Mouse (Mus musculus): ENCODE measurements at regions not wholly inside any gene's neighbourhood (a gene's known extent, or its start where the extent isn't known, plus 50 kb on each side); places are given as distances from the start of the nearest gene placed in this dataset.

DNA sequence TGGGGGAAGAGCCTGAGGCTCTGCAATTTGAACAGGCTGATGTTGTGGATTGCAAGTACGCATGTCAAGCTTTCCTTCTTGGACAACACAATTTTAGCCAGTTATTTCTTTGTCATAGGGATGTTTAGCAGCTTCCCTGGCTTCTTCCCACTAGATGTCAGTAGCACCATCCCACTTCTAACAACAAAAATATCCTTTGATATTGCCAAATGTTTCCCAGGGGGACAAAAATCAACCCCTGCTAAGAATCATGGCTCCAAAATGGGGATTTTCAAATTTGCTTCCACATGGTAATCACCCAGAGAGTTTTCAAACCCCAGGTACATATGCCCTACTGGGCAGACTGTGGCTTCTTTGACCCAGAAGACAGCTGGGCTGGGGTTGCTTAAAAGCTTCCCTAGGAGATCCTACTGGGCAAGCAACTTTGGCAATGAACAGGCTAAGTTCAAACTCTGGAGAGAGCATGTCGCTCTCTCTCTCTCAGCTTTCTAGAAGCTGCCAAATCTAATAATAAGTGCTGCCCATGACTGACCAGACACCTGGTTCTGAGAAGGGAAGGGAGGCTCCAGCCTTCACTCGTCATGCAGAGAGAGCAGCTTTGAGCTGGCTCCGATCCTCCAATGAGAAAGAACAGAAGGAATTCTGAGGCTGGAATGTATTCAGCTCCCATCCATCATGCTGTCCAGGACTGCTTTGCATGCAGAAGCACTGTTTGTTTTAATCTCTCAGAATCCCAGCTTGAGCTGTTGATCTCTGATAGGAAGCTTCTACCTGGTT lies 157.2 kb upstream of the Ghitm start:
- no peak for DNase-seq

DNA sequence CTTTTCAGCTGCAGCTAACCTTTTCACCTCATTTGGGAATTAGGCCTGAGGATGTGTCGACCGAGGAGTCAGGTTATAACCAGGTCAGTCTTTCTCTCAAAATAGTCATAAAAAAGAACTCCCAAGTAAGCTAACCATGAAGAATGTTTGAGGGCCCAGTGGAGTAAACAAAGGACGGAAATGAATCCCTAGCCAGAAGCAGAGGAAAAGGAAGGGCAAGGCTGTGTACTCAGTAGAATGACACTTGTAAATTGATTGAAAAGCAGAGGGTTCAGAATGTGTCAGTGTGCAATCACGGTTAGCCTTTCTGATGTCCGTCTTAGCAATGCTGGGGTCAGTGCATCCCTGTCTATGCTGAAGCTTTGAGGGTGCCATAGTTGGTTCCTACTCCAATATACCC lies 149.3 kb upstream of the Ghitm start:
- DNase-seq: no peak

DNA sequence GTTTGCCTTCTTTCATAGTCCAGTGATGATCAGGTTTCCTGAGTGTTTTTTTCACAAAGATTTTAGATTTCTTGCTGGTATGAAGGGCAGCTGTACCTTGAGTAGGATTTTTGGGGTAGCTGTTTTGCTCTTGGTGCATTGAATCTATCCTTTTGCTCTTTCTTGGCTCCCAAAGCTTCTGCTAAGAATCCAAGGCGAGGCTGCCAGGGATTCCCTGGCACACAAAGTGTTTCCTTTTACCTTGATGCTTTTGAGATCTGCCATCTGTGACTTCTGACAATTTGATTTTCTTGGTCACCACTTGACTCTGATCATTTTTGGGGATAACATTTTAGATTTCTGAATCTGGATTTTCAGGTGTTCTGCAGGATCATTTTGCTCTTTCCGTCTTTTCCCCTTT lies 144.3 kb upstream of the Ghitm start:
- no peak for DNase-seq

DNA sequence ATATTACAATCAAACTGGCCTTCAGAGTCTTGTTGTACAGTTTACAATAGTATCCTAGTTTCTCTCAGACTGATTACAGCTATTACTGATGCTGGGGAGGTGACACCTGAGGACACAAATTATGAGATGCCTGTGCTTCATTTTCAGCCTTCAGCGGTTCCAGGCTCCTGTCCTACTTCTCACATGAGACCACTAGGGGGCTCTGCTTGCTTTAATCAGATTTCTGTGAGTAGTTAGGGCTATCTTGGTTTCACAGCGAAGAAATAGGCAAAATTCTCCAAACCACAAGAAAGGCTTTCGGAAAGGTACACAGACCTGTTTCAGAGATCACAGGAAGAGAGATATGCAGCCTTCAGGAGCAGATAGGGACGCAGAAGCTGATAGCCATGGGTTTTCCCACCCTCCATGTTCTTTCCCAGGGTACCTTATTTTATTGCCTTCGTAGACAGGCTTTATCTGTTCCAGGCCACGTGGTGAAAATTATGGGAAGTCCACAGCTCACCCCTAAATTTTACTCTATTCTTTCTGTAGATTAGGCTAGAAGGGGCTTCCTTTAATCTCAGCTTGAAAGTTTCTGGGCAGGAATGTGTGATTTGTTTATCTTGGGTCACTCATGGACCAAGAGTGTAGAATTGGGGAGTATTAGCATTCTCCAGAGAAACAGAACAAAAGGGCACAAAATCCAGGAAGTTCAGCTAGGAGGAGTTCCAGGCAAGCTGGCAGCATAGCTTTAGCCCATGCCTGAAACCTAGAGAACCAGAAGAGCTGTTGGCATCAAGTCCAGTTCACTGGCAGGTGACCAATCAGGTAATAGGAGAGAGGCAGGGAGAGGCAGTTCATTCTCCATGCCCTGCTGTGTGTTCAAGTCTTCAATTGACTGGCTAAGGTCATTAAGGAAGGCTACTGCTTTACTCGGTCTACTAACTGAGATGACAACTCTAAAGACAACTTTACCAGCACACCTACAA lies 141.9 kb upstream of the Ghitm start:
- peak; percentile 17 for DNase-seq

DNA sequence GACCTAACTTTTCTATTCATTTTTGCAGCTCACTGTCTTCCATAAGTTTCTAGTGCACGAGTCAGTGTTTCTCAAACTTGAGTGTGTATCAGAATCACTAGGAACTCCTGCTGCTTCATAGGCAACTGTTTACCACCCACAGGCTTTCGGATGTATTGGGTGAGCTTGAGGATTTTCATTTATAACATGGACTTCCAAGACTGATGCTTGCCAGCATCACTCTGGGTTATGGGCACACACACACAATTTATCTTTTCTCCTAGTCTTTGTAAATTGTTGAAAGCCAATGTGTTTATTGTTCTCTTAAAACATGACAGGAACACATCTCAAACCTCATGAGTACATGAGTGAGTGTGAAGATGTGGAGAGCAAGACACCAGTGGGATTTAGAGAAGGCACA lies 137.0 kb upstream of the Ghitm start:
- no peak for DNase-seq

GRCm38 (mm10) chr14:37271015-37271933 lies 136.2 kb upstream of the Ghitm start:
- DNase-seq: no peak

- no peak for DNase-seq
Measured at GRCm38 (mm10) chr14:37269920-37270319, 134.8 kb upstream of the Ghitm start.

GRCm38 (mm10) chr14:37238632-37239032 lies 103.6 kb upstream of the Ghitm start:
- peak; percentile 89 for DNase-seq

GRCm38 (mm10) chr14:37237191-37237590 lies 102.1 kb upstream of the Ghitm start:
- no peak for DNase-seq

DNA sequence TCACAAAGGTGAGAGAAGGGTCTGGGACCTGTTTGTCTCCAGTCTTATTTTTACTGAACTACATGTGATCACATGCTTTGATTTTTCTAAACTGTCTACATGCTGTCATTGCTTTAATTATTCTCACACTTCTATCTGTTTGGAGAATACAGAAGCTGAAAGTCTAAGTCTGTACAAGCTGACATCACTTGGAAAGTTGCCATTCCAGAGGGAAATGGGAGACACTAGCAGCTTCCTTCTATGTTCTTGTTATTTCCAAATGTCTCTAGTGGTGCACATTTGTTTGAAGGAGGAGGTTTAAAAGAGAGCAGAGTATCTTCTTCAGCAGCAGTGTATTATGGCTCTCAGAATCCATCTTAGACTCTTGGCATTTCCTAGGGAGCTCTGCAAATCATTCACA lies 73.2 kb upstream of the Ghitm start:
- no peak for DNase-seq

DNA sequence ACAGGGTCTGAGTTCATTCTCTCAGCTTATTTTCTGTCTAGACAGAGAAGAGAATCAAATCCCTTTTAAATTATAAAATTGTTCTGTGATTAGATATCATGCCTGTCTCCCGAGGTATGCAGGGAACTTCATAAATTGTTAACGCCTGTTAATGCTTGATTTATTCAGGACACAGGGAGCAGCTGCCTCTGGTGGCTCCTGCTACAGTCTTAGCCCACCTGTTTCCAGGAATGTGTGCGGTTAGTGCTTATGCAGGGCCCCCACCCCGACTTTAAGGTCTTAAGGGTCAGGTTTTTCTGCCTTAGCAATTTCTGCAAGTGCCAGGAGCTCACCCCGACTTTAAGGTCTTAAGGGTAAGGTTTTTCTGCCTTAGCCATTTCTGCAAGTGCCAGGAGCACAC lies 54.7 kb upstream of the Ghitm start:
- DNase-seq: no peak
